Mouse (Mus musculus): ENCODE measurements around the gene Emg1. TPM values are rescaled to one million over a fixed set of nuclear protein-coding genes. Genes with fewer than 3 reads are reported as not detected.
A peak's percentile ranks its signal among the peaks of the same experiment; 100 is the strongest.

Gene Emg1
- polyA plus RNA-seq (2014; fragmentation: Nextera tagmentation; extraction: Ambion mirVana), result 233 and 278 TPM in 2 replicates

- Histone ChIP-seq H3K4me1 (ENCODE audit: control insufficient read depth, insufficient read depth, low read length) (peaks cover 24% of the 10 kb centered on the region), H3K27ac (ENCODE audit: low read depth, low read length) (peak within 1 kb of the TSS; percentile 87; the same call in 1 of the 2 replicates), H3K36me3 (ENCODE audit: control insufficient read depth, insufficient read depth, low read length) (peaks cover 58% of the 10 kb centered on the region), H3K4me3 (ENCODE audit: low read length) (peak within 1 kb of the TSS; percentile 68), H3K9me3 (ENCODE audit: control insufficient read depth, low read length) (no peaks in the 10 kb centered on the region), H3K4me2 (replicated peaks; ENCODE audit: low read depth, low read length) (peak within 1 kb of the TSS; percentile 90), H3K9ac (ENCODE audit: low read depth, low read length) (peak within 1 kb of the TSS; percentile 88), H3K27me3 (ENCODE audit: control insufficient read depth, insufficient read depth, low read length) (no peaks in the 10 kb centered on the region)
- peak; percentile 97 for ATAC-seq (ENCODE audit: low FRiP score, low TSS enrichment)
- WGBS, result under 1% methylated on average over 73 of the region's 76 CpGs
These were observed at the start of gene Emg1, which contains the start of gene Phb2 for GRCm38 (mm10) chr6:124711824-124712782. Gene Emg1, minus strand, starts transcription at chr6:124712178. Gene Phb2, plus strand, starts transcription at chr6:124712336.

- Histone ChIP-seq H3K27ac (ENCODE audit: low read depth, low read length) (peak overlapping the region; percentile 98), H3K27me3 (ENCODE audit: control insufficient read depth, insufficient read depth, low read length) (no peaks in the 10 kb centered on the region), H3K4me2 (replicated peaks; ENCODE audit: low read depth, low read length) (peak overlapping the region; percentile 70), H3K4me1 (ENCODE audit: control insufficient read depth, insufficient read depth, low read length) (peaks cover 35% of the 10 kb centered on the region), H3K36me3 (ENCODE audit: control insufficient read depth, insufficient read depth, low read length) (no peaks in the 10 kb centered on the region), H3K4me3 (ENCODE audit: low read length) (peak overlapping the region; percentile 11; the same call in 1 of the 2 replicates), H3K9ac (ENCODE audit: low read depth, low read length) (peak overlapping the region; percentile 38; the same call in 1 of the 2 replicates), H3K9me3 (ENCODE audit: control insufficient read depth, low read length) (no peaks in the 10 kb centered on the region)
- ATAC-seq (ENCODE audit: low FRiP score, low TSS enrichment), result peak; percentile 8; the same call in 1 of the 2 replicates
- WGBS, result 3% methylated on average over 5 of the region's 5 CpGs
These were observed 47.3 kb upstream of the Emg1 start for GRCm38 (mm10) chr6:124759259-124759658.

- H3K9ac ChIP-seq (ENCODE audit: low read depth, low read length), result peak overlapping the region; percentile 38; the same call in 1 of the 2 replicates
- H3K27ac ChIP-seq (ENCODE audit: low read depth, low read length), result peak overlapping the region; percentile 98
- H3K27me3 ChIP-seq (ENCODE audit: control insufficient read depth, insufficient read depth, low read length), result no peaks in the 10 kb centered on the region
- WGBS, result 58% methylated on average over 2 of the region's 2 CpGs
- peak overlapping the region; percentile 11; the same call in 1 of the 2 replicates for H3K4me3 ChIP-seq (ENCODE audit: low read length)
- no peaks in the 10 kb centered on the region for H3K36me3 ChIP-seq (ENCODE audit: control insufficient read depth, insufficient read depth, low read length)
- no peaks in the 10 kb centered on the region for H3K9me3 ChIP-seq (ENCODE audit: control insufficient read depth, low read length)
- H3K4me2 ChIP-seq (replicated peaks; ENCODE audit: low read depth, low read length), result peak overlapping the region; percentile 70
- no peak for ATAC-seq (ENCODE audit: low FRiP score, low TSS enrichment)
- peaks cover 38% of the 10 kb centered on the region for H3K4me1 ChIP-seq (ENCODE audit: control insufficient read depth, insufficient read depth, low read length)
These were observed 46.9 kb upstream of the Emg1 start for GRCm38 (mm10) chr6:124758849-124759232.

- ATAC-seq (ENCODE audit: low FRiP score, low TSS enrichment), result peak; percentile 5; the same call in 1 of the 2 replicates
These were observed 46.2 kb upstream of the Emg1 start for GRCm38 (mm10) chr6:124757909-124758848.

GRCm38 (mm10) chr6:124757351-124757880, 45.4 kb upstream of the Emg1 start:
- Histone ChIP-seq H3K4me2 (replicated peaks; ENCODE audit: low read depth, low read length) (peak overlapping the region; percentile 70), H3K27me3 (ENCODE audit: control insufficient read depth, insufficient read depth, low read length) (no peaks in the 10 kb centered on the region), H3K4me1 (ENCODE audit: control insufficient read depth, insufficient read depth, low read length) (peaks cover 43% of the 10 kb centered on the region), H3K4me3 (ENCODE audit: low read length) (peak overlapping the region; percentile 88), H3K27ac (ENCODE audit: low read depth, low read length) (peak overlapping the region; percentile 98), H3K36me3 (ENCODE audit: control insufficient read depth, insufficient read depth, low read length) (peaks cover 4% of the 10 kb centered on the region; the same call in 1 of the 2 replicates), H3K9ac (ENCODE audit: low read depth, low read length) (peak overlapping the region; percentile 97), H3K9me3 (ENCODE audit: control insufficient read depth, low read length) (no peaks in the 10 kb centered on the region)
- 6% methylated on average over 5 of the region's 5 CpGs for WGBS
- ATAC-seq (ENCODE audit: low FRiP score, low TSS enrichment), result no peak

More at GRCm38 (mm10) chr6:124757909-124758848, 46.2 kb upstream of the Emg1 start:
- Histone ChIP-seq H3K27me3 (ENCODE audit: control insufficient read depth, insufficient read depth, low read length) (no peaks in the 10 kb centered on the region), H3K9me3 (ENCODE audit: control insufficient read depth, low read length) (no peaks in the 10 kb centered on the region), H3K4me2 (replicated peaks; ENCODE audit: low read depth, low read length) (peak overlapping the region; percentile 70), H3K27ac (ENCODE audit: low read depth, low read length) (peak overlapping the region; percentile 98), H3K4me3 (ENCODE audit: low read length) (peak overlapping the region; percentile 88), H3K36me3 (ENCODE audit: control insufficient read depth, insufficient read depth, low read length) (no peaks in the 10 kb centered on the region), H3K4me1 (ENCODE audit: control insufficient read depth, insufficient read depth, low read length) (peaks cover 43% of the 10 kb centered on the region), H3K9ac (ENCODE audit: low read depth, low read length) (peak overlapping the region; percentile 97; the same call in 1 of the 2 replicates)
- WGBS, result 37% methylated on average over 5 of the region's 5 CpGs

GRCm38 (mm10) chr6:124756652-124757350, 44.8 kb upstream of the Emg1 start:
- Histone ChIP-seq H3K4me2 (replicated peaks; ENCODE audit: low read depth, low read length) (peak overlapping the region; percentile 70), H3K4me3 (ENCODE audit: low read length) (peak overlapping the region; percentile 88), H3K9ac (ENCODE audit: low read depth, low read length) (peak overlapping the region; percentile 97), H3K9me3 (ENCODE audit: control insufficient read depth, low read length) (no peaks in the 10 kb centered on the region), H3K27me3 (ENCODE audit: control insufficient read depth, insufficient read depth, low read length) (no peaks in the 10 kb centered on the region), H3K36me3 (ENCODE audit: control insufficient read depth, insufficient read depth, low read length) (peaks cover 4% of the 10 kb centered on the region; the same call in 1 of the 2 replicates), H3K4me1 (ENCODE audit: control insufficient read depth, insufficient read depth, low read length) (peaks cover 43% of the 10 kb centered on the region), H3K27ac (ENCODE audit: low read depth, low read length) (peak overlapping the region; percentile 98)
- 1% methylated on average over 52 of the region's 54 CpGs for WGBS
- ATAC-seq (ENCODE audit: low FRiP score, low TSS enrichment), result peak; percentile 76

- Histone ChIP-seq H3K4me2 (replicated peaks; ENCODE audit: low read depth, low read length) (peak within 1 kb of the TSS; percentile 70), H3K27me3 (ENCODE audit: control insufficient read depth, insufficient read depth, low read length) (no peaks in the 10 kb centered on the region), H3K36me3 (ENCODE audit: control insufficient read depth, insufficient read depth, low read length) (peaks cover 5% of the 10 kb centered on the region; the same call in 1 of the 2 replicates), H3K9ac (ENCODE audit: low read depth, low read length) (peak within 1 kb of the TSS; percentile 97), H3K27ac (ENCODE audit: low read depth, low read length) (peak within 1 kb of the TSS; percentile 98), H3K9me3 (ENCODE audit: control insufficient read depth, low read length) (no peaks in the 10 kb centered on the region), H3K4me3 (ENCODE audit: low read length) (peak within 1 kb of the TSS; percentile 88), H3K4me1 (ENCODE audit: control insufficient read depth, insufficient read depth, low read length) (peaks cover 43% of the 10 kb centered on the region)
- WGBS, result under 1% methylated on average over 44 of the region's 100 CpGs
- peak; percentile 54 for ATAC-seq (ENCODE audit: low FRiP score, low TSS enrichment)
These were observed 44.0 kb upstream of the Emg1 start, which contains the start of the genes Gm45234 and Atn1 for GRCm38 (mm10) chr6:124755831-124756595. Gene Gm45234, minus strand, starts transcription at chr6:124756021. Gene Atn1, minus strand, starts transcription at chr6:124756524.

Data from kidney, embryonic 14.5 days (tissue).